Mouse (Mus musculus) embryonic fibroblast, embryonic 13.5 days (primary cell): ENCODE results near the gene 1700020N01Rik.

ENCODE experiments used
- CTCF ChIP-seq: IDR thresholded peaks from 2 replicates; pipeline ENCODE4 v1.5.1; 2011; ENCODE audit warnings: mild to moderate bottlenecking, control low read depth, low read length, moderate library complexity, borderline replicate concordance; ENCODE audit not compliant: insufficient read depth
- POLR2A ChIP-seq: IDR thresholded peaks from 2 replicates; pipeline ENCODE4 v1.6.1; 2011; ENCODE audit warnings: low read depth, mild to moderate bottlenecking, control low read depth, low read length, moderate library complexity

- TF ChIP-seq POLR2A (no peak), CTCF (no peak)
These were observed 59.7 kb downstream of the 1700020N01Rik start for GRCm38 (mm10) chr10:21652426-21653345.
